In genomic region chr10:61374771-61375481, GRCm38 (mm10) we compare ENCODE assay signal across 9 mouse cellular contexts. TPM values are rescaled to one million over a fixed set of nuclear protein-coding genes. Genes with fewer than 3 reads are reported as not detected.
DNase-seq lines count a peak whose midpoint lies in the region; ATAC-seq and TF ChIP-seq lines count a peak whose summit lies in the region.
"Had no signal": no experiment of that assay in that cellular context is flagged by ENCODE, and none has a peak within 500 bp of the region (broad histone marks: within the 10 kb centered on the region; RNA-seq: fewer than 3 reads in every experiment).

No protein-coding gene starts in this region.

- no peaks in the 10 kb centered on the region for H3K27me3 ChIP-seq in kidney, adult 2 months (replicated peaks; ENCODE audit: control insufficient read depth, insufficient read depth, low read length)
- H3K27me3 ChIP-seq in E14TG2a.4 (ENCODE audit: insufficient read depth, low read length) = no peaks in the 10 kb centered on the region
- H3K27me3 ChIP-seq in liver, postnatal 0 days (ENCODE audit: insufficient read depth, low read length) = no peaks in the 10 kb centered on the region

- H3K4me1 ChIP-seq in kidney, adult 2 months (ENCODE audit: control insufficient read depth, insufficient read depth, low read length) = peaks cover 41% of the 10 kb centered on the region
- peaks cover 99% of the 10 kb centered on the region for H3K4me1 ChIP-seq in E14TG2a.4 (replicated peaks; ENCODE audit: low read depth, low read length)
- peaks cover 20% of the 10 kb centered on the region for H3K4me1 ChIP-seq in liver, postnatal 0 days (ENCODE audit: insufficient read depth)

- no peak for TF ChIP-seq POLR2A in kidney, adult 2 months (IDR thresholded peaks at IDR 0.05; ENCODE audit: low read depth, low read length)

- no peak for ATAC-seq in liver, postnatal 0 days
- ATAC-seq: inflammation-experienced regulatory T-cells, adult 6 months had no signal

- H3K4me3 ChIP-seq in kidney, adult 2 months (ENCODE audit: insufficient read depth, low read depth, low read length) = no peak overlapping the region
- H3K4me3 ChIP-seq in E14TG2a.4 (replicated peaks; ENCODE audit: low read length) = peak overlapping the region; percentile 52
- H3K4me3 ChIP-seq in liver, postnatal 0 days (ENCODE audit: low read depth, low read length) = no peak overlapping the region

- peak overlapping the region; percentile 33 for H3K27ac ChIP-seq in kidney, adult 2 months (ENCODE audit: insufficient read depth, low read depth, low read length)
- H3K27ac ChIP-seq in liver, postnatal 0 days (ENCODE audit: low read depth) = peak overlapping the region; percentile 0

- TF ChIP-seq EP300 in liver, postnatal 0 days (IDR thresholded peaks at IDR 0.05; ENCODE audit: low read depth) = no peak

- WGBS in kidney, adult 2 months = 56% methylated on average over 6 of the region's 6 CpGs
- WGBS in liver, postnatal 0 days (ENCODE audit: insufficient replicate concordance) = 73% methylated on average over 6 of the region's 6 CpGs

- no peak for DNase-seq in kidney, adult 2 months
- no peak for DNase-seq in kidney, postnatal 14 days
- DNase-seq in ZHBTc4 (ENCODE audit: low read depth, low spot score) (peak; percentile 50), MN1 (ENCODE audit: low spot score) (no peak)
- no peak for DNase-seq in liver, postnatal 0 days
- DNase-seq in retina, postnatal 1 day = no peak
- no peak for DNase-seq in layer of hippocampus, postnatal 10 days (ENCODE audit: low spot score in 2 of 2)

- H3K9ac ChIP-seq in liver, postnatal 0 days (replicated peaks) = no peak overlapping the region

- H3K4me2 ChIP-seq in liver, postnatal 0 days (ENCODE audit: low read depth, low read length) = no peak overlapping the region; the same call in 1 of the 2 replicates

- H3K36me3 ChIP-seq in kidney, adult 2 months (ENCODE audit: control insufficient read depth, insufficient read depth, low read length) = no peaks in the 10 kb centered on the region
- peaks cover 90% of the 10 kb centered on the region for H3K36me3 ChIP-seq in E14TG2a.4 (ENCODE audit: insufficient read depth, low read length)
- no peaks in the 10 kb centered on the region for H3K36me3 ChIP-seq in liver, postnatal 0 days (replicated peaks; ENCODE audit: insufficient read depth, low read length)

- no peak for TF ChIP-seq CTCF in kidney, adult 2 months (conservative IDR thresholded peaks at IDR 0.05; ENCODE audit: insufficient read depth, insufficient read length, low read depth, low read length)
- no peak for TF ChIP-seq CTCF in E14TG2a.4 (conservative IDR thresholded peaks at IDR 0.05; ENCODE audit: low read length)
- TF ChIP-seq CTCF in liver, postnatal 0 days (IDR thresholded peaks at IDR 0.05; ENCODE audit: low read depth) = no peak

- H3K9me3 ChIP-seq in E14TG2a.4 (ENCODE audit: low read length) = no peaks in the 10 kb centered on the region
- no peaks in the 10 kb centered on the region for H3K9me3 ChIP-seq in liver, postnatal 0 days (ENCODE audit: low read length)

RNA-seq across cellular contexts. Expression of gene Pald1, which starts 8.4 kb away (rescaled TPM):
- 8.8 and 10.8 TPM in 2 replicates for polyA plus RNA-seq in kidney, adult 2 months (2012; rRNA removed)
- polyA plus RNA-seq in liver, postnatal 0 days (2015; fragmentation: Nextera tagmentation; extraction: Ambion mirVana) = 3.7 and 3.8 TPM in 2 replicates
- total RNA-seq in layer of hippocampus, postnatal 10 days (2021) = 10 to 100 TPM; 20.3 to 20.6 TPM

RNA-seq across cellular contexts. Expression of gene Nodal, which starts 42.8 kb away (rescaled TPM):
- 0.06 and 0.12 TPM in 2 replicates for polyA plus RNA-seq in kidney, adult 2 months (2012; rRNA removed)
- 0.08 and 0.19 TPM in 2 replicates for polyA plus RNA-seq in liver, postnatal 0 days (2015; fragmentation: Nextera tagmentation; extraction: Ambion mirVana)
- total RNA-seq in layer of hippocampus, postnatal 10 days (2021) = not detected
